Mouse (Mus musculus): Measurements from ENCODE around the gene Bex3. TPM values are rescaled to one million over a fixed set of nuclear protein-coding genes. Genes with fewer than 3 reads are reported as not detected.
A peak's percentile ranks its signal among the peaks of the same experiment; 100 is the strongest.
"Not testable (repeated sequence)": the region's sequence is repeated elsewhere in the genome, so short reads cannot be mapped to it uniquely, and the experiment has no call there.

Gene Bex3
- total RNA-seq (2021): 1 to 10 TPM; 2.4 to 4.3 TPM
- long read RNA-seq, experiment 1, transcript Bex3-201 (3 exons, 930 nt): major isoform, 5 of 11 reads
- long read RNA-seq, experiment 1, partial matches to known transcripts: 0 of 11 reads
- long read RNA-seq, experiment 1, other reads (novel, unspliced or antisense): 5 of 11 reads
- long read RNA-seq, experiment 2, transcript Bex3-201 (3 exons, 930 nt): major isoform, 6 of 11 reads
- long read RNA-seq, experiment 2, partial matches to known transcripts: 0 of 11 reads
- long read RNA-seq, experiment 2, other reads (novel, unspliced or antisense): 3 of 11 reads

DNA sequence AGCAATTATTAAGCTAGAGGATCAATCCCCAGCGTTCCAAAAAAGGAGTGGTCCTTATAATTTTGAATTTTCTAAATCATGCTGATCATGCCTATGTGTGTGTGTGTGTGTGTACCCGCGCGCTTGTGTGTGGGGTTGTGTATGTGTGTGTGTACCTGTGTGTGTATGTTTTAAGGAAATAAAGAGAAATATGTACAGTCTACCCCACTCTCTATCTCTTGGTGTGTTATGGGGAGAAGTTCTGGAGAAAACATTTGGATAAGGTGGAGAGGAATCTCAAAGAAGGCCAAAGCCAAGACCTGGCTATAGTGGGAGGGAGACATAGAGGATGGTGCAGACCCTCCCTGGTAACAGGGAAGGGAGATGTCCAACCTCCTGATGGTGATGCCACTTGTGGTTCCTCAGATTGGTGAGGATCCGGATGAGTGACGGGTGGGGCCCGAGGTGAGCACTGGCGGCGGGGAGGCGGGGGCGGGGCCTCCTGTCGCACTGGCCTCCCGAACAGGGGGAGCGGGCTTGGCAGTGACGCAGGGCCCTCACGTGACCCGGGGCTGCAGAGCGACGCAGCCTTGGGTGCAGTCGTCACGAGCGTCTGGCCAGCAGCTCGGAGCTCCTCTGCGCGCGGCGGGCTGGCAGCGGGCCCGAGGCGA is at the start of gene Bex3:
Bex3 (plus strand) TSS at position 511 of the 650 bp plus-strand sequence.
- DNase-seq; intact Hi-C loops (cut with DNase I): not testable (repeated sequence)

GRCm38 (mm10) chrX:136223714-136224113 is 46.3 kb upstream of the Bex3 start:
- intact Hi-C loops (cut with DNase I): no loop called here
- no peak for DNase-seq

- no peak for DNase-seq
- intact Hi-C loops (cut with DNase I): no loop called here
Observed at GRCm38 (mm10) chrX:136227768-136228167, 42.3 kb upstream of the Bex3 start.

- intact Hi-C loops (cut with DNase I): loop anchor here (5.0 kb wide), 1 partner anchor 69 kb away; no protein-coding TSS in a partner anchor
- DNase-seq: no peak
Observed at GRCm38 (mm10) chrX:136238118-136238517, 31.9 kb upstream of the Bex3 start.

- intact Hi-C loops (cut with DNase I): no loop called here
- DNase-seq: no peak
Observed at GRCm38 (mm10) chrX:136243181-136243580, 26.9 kb upstream of the Bex3 start.

DNA sequence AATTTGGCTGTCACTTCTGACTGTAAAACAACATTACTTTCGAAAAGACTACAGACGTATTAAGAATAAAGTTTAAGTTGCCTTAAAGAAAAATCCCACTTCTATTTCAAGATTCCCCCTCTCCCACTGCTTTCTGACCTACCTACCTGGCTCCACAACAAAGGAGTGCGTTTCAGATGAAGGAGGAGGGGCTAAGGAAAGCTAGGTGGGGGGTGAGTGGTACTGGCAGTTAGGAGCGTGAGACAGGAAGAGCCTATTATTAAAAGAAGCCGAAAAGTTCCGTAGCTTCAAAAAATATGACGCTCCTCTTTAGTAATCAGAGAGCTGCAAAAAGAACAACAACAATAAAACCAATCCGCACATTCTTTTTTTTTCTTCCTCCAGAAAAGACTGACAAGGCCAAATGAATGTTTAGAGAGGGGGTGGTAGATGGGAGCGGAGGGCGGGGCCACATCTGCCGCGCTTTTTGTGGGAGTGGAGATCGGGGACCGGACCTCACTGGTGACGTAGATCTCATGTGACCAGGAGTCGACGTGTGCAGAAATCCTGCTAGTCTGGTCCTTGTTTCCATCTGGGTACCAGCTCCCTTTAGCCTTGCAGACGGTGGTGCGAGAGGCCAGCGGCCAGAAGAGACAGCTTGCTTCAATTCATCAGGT is 25.4 kb upstream of the Bex3 start, which contains the start of gene Tceal9:
Tceal9 (plus strand) TSS at position 506 of the 656 bp plus-strand sequence.
- DNase-seq: peak; percentile 36 to 47
- intact Hi-C loops (cut with DNase I): no loop called here

DNA sequence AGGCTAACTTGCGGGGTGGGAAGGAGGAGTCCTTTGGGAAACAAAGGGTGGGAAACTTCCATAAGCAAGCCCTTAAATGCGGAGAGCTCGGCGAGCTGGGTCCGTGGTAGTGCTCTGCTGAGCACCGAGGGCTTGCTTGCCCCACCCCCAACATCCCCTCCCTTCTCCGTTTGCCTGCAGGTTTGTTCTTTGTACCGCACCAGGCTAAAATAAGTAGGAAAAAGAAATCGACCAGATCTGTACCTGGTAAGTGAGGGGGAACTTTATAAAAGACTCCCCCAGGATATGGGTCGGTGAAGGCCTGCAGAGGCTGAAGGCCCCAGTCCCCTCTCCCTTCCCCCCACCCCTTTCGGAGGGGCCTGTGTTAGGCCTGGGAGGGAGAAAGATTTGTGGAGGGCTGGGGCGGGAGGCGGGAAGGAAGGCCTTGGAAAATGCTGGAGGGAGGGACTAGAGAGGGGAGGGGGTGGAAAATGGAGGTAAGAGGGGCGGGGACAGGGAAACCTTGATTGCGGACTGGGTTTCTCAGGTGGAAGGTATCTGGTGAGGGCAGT is 24.5 kb upstream of the Bex3 start:
- no peak for DNase-seq
- intact Hi-C loops (cut with DNase I): no loop called here

GRCm38 (mm10) chrX:136248811-136249210 is 21.2 kb upstream of the Bex3 start:
- intact Hi-C loops (cut with DNase I): no loop called here
- no peak for DNase-seq

DNA sequence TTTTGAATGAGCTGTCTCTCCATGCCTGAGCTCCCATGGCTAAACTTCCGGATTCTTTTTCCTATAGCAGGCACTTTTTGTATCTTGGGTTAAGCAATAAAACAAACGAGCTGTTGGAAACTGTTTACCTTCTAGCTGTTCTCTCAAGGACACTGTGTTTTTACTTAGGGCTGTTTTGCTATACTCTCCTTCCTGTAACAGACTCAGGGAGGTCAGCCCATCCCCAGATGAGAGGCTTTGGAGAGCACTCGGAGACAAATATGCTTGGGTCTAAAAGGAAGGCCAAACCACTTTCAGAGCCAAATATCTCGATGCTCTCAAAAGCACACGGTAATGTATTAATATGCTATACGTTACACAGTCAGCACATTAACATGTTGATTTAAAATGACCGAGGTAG is 20.4 kb upstream of the Bex3 start:
- intact Hi-C loops (cut with DNase I): no loop called here
- DNase-seq: no peak

GRCm38 (mm10) chrX:136252023-136252729 is 17.9 kb upstream of the Bex3 start:
- intact Hi-C loops (cut with DNase I): no loop called here
- DNase-seq: no peak

- intact Hi-C loops (cut with DNase I): no loop called here
- no peak for DNase-seq
Observed at GRCm38 (mm10) chrX:136267720-136268119, 2.3 kb upstream of the Bex3 start.

GRCm38 (mm10) chrX:136268173-136268572 is 1.9 kb upstream of the Bex3 start:
- DNase-seq: no peak
- intact Hi-C loops (cut with DNase I): no loop called here

GRCm38 (mm10) chrX:136270393-136271111 is 499 bp downstream of the Bex3 start:
- DNase-seq; intact Hi-C loops (cut with DNase I): not testable (repeated sequence)

GRCm38 (mm10) chrX:136274542-136274941 is 4.5 kb downstream of the Bex3 start:
- DNase-seq: no peak

GRCm38 (mm10) chrX:136275386-136275785 is 5.3 kb downstream of the Bex3 start:
- DNase-seq: no peak
- intact Hi-C loops (cut with DNase I): no loop called here

More at GRCm38 (mm10) chrX:136274542-136274941, 4.5 kb downstream of the Bex3 start:
- intact Hi-C loops (cut with DNase I): no loop called here

DNA sequence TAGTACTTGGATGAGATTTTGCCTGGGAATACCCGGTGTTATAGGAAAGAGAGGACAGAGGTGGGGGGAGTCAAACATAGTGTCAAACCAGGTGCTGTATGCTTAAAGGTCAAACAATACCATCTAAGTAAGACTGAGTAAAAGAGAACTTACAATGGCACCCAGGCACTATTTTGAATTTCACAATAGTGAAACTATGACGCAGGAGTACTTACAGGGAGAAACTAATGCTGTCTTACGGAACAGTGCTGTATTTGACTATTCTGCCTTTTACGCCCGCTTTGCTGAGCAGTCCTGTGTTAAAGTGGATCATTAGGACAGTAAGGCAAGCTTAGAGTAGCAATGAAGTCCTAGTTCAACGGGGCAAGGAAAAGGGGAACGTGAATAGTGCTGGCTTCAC is 7.5 kb downstream of the Bex3 start:
- intact Hi-C loops (cut with DNase I): no loop called here
- DNase-seq: no peak

- no peak for DNase-seq
- intact Hi-C loops (cut with DNase I): no loop called here
Observed at GRCm38 (mm10) chrX:136278401-136278800, 8.3 kb downstream of the Bex3 start.

GRCm38 (mm10) chrX:136279410-136279809 is 9.4 kb downstream of the Bex3 start:
- no peak for DNase-seq
- intact Hi-C loops (cut with DNase I): no loop called here

DNA sequence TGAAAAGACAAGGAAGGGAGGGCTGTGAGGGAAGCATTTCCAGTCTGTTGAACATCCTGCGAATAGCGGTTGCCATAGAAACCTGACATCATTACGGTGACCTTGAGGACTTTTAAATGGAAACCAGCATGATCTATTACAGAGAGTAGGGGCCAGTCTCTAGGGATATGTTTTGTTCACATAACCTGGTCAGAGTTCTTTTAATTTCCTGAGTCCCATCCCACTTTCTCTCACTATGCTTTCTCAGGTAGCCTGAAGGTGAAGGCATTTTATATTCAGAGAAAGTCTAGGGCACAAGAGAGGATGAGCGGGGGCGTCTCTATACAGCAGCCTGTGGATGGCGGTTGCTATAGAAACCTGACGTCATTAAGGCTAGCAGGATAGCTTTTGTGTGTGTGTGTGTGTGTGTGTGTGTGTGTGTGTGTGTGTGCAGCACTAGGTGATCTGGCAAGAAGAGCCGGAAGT is 20.8 kb downstream of the Bex3 start:
- intact Hi-C loops (cut with DNase I): no loop called here
- DNase-seq: no peak

DNA sequence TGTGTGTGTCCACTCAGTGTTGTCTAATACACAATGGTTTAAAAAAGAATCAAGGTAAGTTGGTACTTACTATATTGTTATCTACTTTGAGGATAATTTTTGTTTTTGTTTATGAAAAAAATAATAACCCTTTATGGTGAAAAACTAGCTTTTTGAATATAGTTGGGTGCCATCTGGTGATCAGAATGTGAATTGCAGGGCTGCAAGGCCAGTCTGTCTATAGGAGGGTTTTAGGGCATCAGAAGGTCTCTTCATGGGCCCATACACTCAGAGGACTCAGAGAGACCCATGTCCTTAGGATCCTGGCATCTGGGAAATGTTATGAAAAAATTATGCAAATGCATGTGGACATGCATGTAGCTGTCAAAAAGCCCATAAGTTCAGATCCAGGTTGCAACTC is 34.2 kb downstream of the Bex3 start:
- intact Hi-C loops (cut with DNase I): no loop called here
- DNase-seq: no peak

All from gastrocnemius, postnatal 36 days (tissue).